Mouse (Mus musculus): Measurements from ENCODE around the gene Nt5dc1. TPM values are rescaled to one million over a fixed set of nuclear protein-coding genes. Genes with fewer than 3 reads are reported as not detected.
A peak's percentile ranks its signal among the peaks of the same experiment; 100 is the strongest.
"Not testable (repeated sequence)": the region's sequence is repeated elsewhere in the genome, so short reads cannot be mapped to it uniquely, and the experiment has no call there.

The Nt5dc1 gene
- polyA plus RNA-seq, 1 experiment from 2014 or later = 11.5 TPM

GRCm38 (mm10) chr10:34271681-34272080 is 146.7 kb downstream of the Nt5dc1 start:
- Histone ChIP-seq H3K9ac (no peak overlapping the region), H3K4me2 (no peak overlapping the region), H3K36me3 (no peaks in the 10 kb centered on the region), H3K4me3 (no peak overlapping the region), H3K9me3 (no peaks in the 10 kb centered on the region), H3K4me1 (0 out of 2 replicates have a peak, but pooled peaks cover 2% of the 10 kb centered on the region), H3K27me3 (no peaks in the 10 kb centered on the region), H3K27ac (peak overlapping the region; percentile 63)
- 43% methylated on average over 7 of the region's 7 CpGs for WGBS
- 0 out of 2 replicates have a peak, but pooled peaks have one; percentile 30 for ATAC-seq (ENCODE audit: insufficient number of reproducible peaks, low FRiP score, low TSS enrichment, low read depth)

GRCm38 (mm10) chr10:34267312-34268070 is 150.9 kb downstream of the Nt5dc1 start:
- Histone ChIP-seq H3K27ac (no peak overlapping the region), H3K4me3 (no peak overlapping the region), H3K36me3 (no peaks in the 10 kb centered on the region), H3K9ac (no peak overlapping the region), H3K4me2 (no peak overlapping the region), H3K4me1 (0 out of 2 replicates have a peak, but pooled peaks cover 2% of the 10 kb centered on the region), H3K27me3 (no peaks in the 10 kb centered on the region), H3K9me3 (no peaks in the 10 kb centered on the region)
- WGBS = 73% methylated on average over 5 of the region's 5 CpGs
- ATAC-seq (ENCODE audit: insufficient number of reproducible peaks, low FRiP score, low TSS enrichment, low read depth) = no peak

- Histone ChIP-seq H3K27me3 (no peaks in the 10 kb centered on the region), H3K9me3 (no peaks in the 10 kb centered on the region), H3K4me2 (no peak overlapping the region), H3K4me1 (no peaks in the 10 kb centered on the region), H3K27ac (no peak overlapping the region), H3K4me3 (no peak overlapping the region), H3K36me3 (no peaks in the 10 kb centered on the region), H3K9ac (no peak overlapping the region)
- 87% methylated on average over 4 of the region's 4 CpGs for WGBS
- no peak for ATAC-seq (ENCODE audit: insufficient number of reproducible peaks, low FRiP score, low TSS enrichment, low read depth)
These were observed 153.2 kb downstream of the Nt5dc1 start for GRCm38 (mm10) chr10:34265106-34265505.

GRCm38 (mm10) chr10:34252833-34253232 is 165.5 kb downstream of the Nt5dc1 start:
- not testable (repeated sequence) for H3K36me3 ChIP-seq; H3K27me3 ChIP-seq; H3K9me3 ChIP-seq; ATAC-seq (ENCODE audit: insufficient number of reproducible peaks, low FRiP score, low TSS enrichment, low read depth); H3K4me3 ChIP-seq; H3K4me1 ChIP-seq; H3K27ac ChIP-seq; H3K9ac ChIP-seq; H3K4me2 ChIP-seq
- WGBS = 90% methylated on average over 9 of the region's 9 CpGs

- H3K27ac ChIP-seq = no peak overlapping the region
- ATAC-seq (ENCODE audit: insufficient number of reproducible peaks, low FRiP score, low TSS enrichment, low read depth) = no peak
- H3K4me3 ChIP-seq = no peak overlapping the region
- H3K36me3 ChIP-seq = no peaks in the 10 kb centered on the region
- no peak overlapping the region for H3K9ac ChIP-seq
- peaks cover 6% of the 10 kb centered on the region; the same call in 1 of the 2 replicates for H3K4me1 ChIP-seq
- no peaks in the 10 kb centered on the region for H3K27me3 ChIP-seq
- H3K9me3 ChIP-seq = no peaks in the 10 kb centered on the region
- 61% methylated on average over 2 of the region's 2 CpGs for WGBS
- no peak overlapping the region for H3K4me2 ChIP-seq
These were observed 168.8 kb downstream of the Nt5dc1 start for GRCm38 (mm10) chr10:34249594-34249993.

- H3K36me3 ChIP-seq = no peaks in the 10 kb centered on the region
- ATAC-seq (ENCODE audit: insufficient number of reproducible peaks, low FRiP score, low TSS enrichment, low read depth) = no peak
These were observed 170.6 kb downstream of the Nt5dc1 start for GRCm38 (mm10) chr10:34247757-34248156.

GRCm38 (mm10) chr10:34246106-34246505 is 172.2 kb downstream of the Nt5dc1 start:
- 62% methylated on average over 2 of the region's 2 CpGs for WGBS

More at GRCm38 (mm10) chr10:34247757-34248156, 170.6 kb downstream of the Nt5dc1 start:
- H3K9ac ChIP-seq = no peak overlapping the region
- no peaks in the 10 kb centered on the region for H3K27me3 ChIP-seq
- 13% methylated on average over 3 of the region's 3 CpGs for WGBS
- no peak overlapping the region for H3K4me2 ChIP-seq
- no peak overlapping the region for H3K4me3 ChIP-seq
- peaks cover 6% of the 10 kb centered on the region; the same call in 1 of the 2 replicates for H3K4me1 ChIP-seq
- H3K27ac ChIP-seq = 0 out of 2 replicates have a peak overlapping the region, but pooled peaks have one; percentile 8
- no peaks in the 10 kb centered on the region for H3K9me3 ChIP-seq

GRCm38 (mm10) chr10:34244745-34245144 is 173.6 kb downstream of the Nt5dc1 start:
- Histone ChIP-seq H3K27me3 (no peaks in the 10 kb centered on the region), H3K4me1 (peaks cover 6% of the 10 kb centered on the region; the same call in 1 of the 2 replicates), H3K4me2 (no peak overlapping the region), H3K36me3 (no peaks in the 10 kb centered on the region), H3K9me3 (no peaks in the 10 kb centered on the region), H3K9ac (no peak overlapping the region), H3K27ac (no peak overlapping the region), H3K4me3 (no peak overlapping the region)
- 73% methylated on average over 5 of the region's 5 CpGs for WGBS
- ATAC-seq (ENCODE audit: insufficient number of reproducible peaks, low FRiP score, low TSS enrichment, low read depth) = no peak

More at GRCm38 (mm10) chr10:34246106-34246505, 172.2 kb downstream of the Nt5dc1 start:
- H3K4me3 ChIP-seq = no peak overlapping the region
- no peak for ATAC-seq (ENCODE audit: insufficient number of reproducible peaks, low FRiP score, low TSS enrichment, low read depth)
- peaks cover 6% of the 10 kb centered on the region; the same call in 1 of the 2 replicates for H3K4me1 ChIP-seq
- no peaks in the 10 kb centered on the region for H3K9me3 ChIP-seq
- no peak overlapping the region for H3K4me2 ChIP-seq
- H3K9ac ChIP-seq = no peak overlapping the region
- H3K27me3 ChIP-seq = no peaks in the 10 kb centered on the region
- no peak overlapping the region for H3K27ac ChIP-seq
- no peaks in the 10 kb centered on the region for H3K36me3 ChIP-seq

GRCm38 (mm10) chr10:34238536-34238935 is 179.8 kb downstream of the Nt5dc1 start:
- Histone ChIP-seq H3K9me3 (no peaks in the 10 kb centered on the region), H3K4me2 (no peak overlapping the region), H3K4me3 (no peak overlapping the region), H3K27ac (no peak overlapping the region), H3K27me3 (no peaks in the 10 kb centered on the region), H3K9ac (no peak overlapping the region), H3K36me3 (no peaks in the 10 kb centered on the region), H3K4me1 (no peaks in the 10 kb centered on the region)
- WGBS = 69% methylated on average over 4 of the region's 4 CpGs
- ATAC-seq (ENCODE audit: insufficient number of reproducible peaks, low FRiP score, low TSS enrichment, low read depth) = no peak

Other genes with a start within 250 kb of the Nt5dc1 start
- gene Dse, start 210.8 kb downstream of the Nt5dc1 start, polyA plus RNA-seq (2015; fragmentation: Nextera tagmentation; extraction: Ambion mirVana) = 35.5 and 39.0 TPM in 2 replicates
- 81.0 and 83.2 TPM in 2 replicates for gene Tspyl1, start 136.4 kb downstream of the Nt5dc1 start, polyA plus RNA-seq (2015; fragmentation: Nextera tagmentation; extraction: Ambion mirVana)
- gene Tspyl4, start 121.1 kb downstream of the Nt5dc1 start, polyA plus RNA-seq (2015; fragmentation: Nextera tagmentation; extraction: Ambion mirVana) = 15.3 and 17.0 TPM in 2 replicates
- 34.8 and 45.2 TPM in 2 replicates for gene Col10a1, start 28.6 kb downstream of the Nt5dc1 start, polyA plus RNA-seq (2015; fragmentation: Nextera tagmentation; extraction: Ambion mirVana)
- gene Frk, start 64.8 kb upstream of the Nt5dc1 start, polyA plus RNA-seq (2015; fragmentation: Nextera tagmentation; extraction: Ambion mirVana) = 12.6 TPM in 2 replicates

Data from limb, embryonic 15.5 days (tissue).